Mouse (Mus musculus) ES-Bruce4 (cell line): ENCODE measurements at regions not wholly inside any gene's neighbourhood (a gene's known extent, or its start where the extent isn't known, plus 50 kb on each side); places are given as distances from the start of the nearest gene placed in this dataset.

Experiments
- H3K27ac ChIP-seq: 2 replicates; pipeline ENCODE4 v1.5.1; 2012; ENCODE audit warnings: low read length, inconsistent platforms; ENCODE audit not compliant: insufficient read depth
- H3K27me3 ChIP-seq: 2 replicates; pipeline ENCODE4 v1.6.1; 2012; ENCODE audit warnings: mild to moderate bottlenecking, low read length, inconsistent platforms; ENCODE audit not compliant: control insufficient read depth, poor library complexity, insufficient read depth, severe bottlenecking
- H3K36me3 ChIP-seq: 2 replicates; pipeline ENCODE4 v1.6.1; 2012; ENCODE audit warnings: inconsistent platforms, mild to moderate bottlenecking, low read length, moderate library complexity; ENCODE audit not compliant: control insufficient read depth, poor library complexity, insufficient read depth, severe bottlenecking
- H3K4me1 ChIP-seq: one replicate; pipeline ENCODE4 v1.8.1; 2011; ENCODE audit warnings: low read length; ENCODE audit not compliant: control insufficient read depth, insufficient read depth
- H3K4me3 ChIP-seq: 2 replicates; pipeline ENCODE4 v1.5.1; 2011; ENCODE audit warnings: low read depth, mild to moderate bottlenecking, low read length
- H3K9ac ChIP-seq: 2 replicates; pipeline ENCODE4 v1.6.1; 2012; ENCODE audit warnings: low read depth, mild to moderate bottlenecking, inconsistent platforms; ENCODE audit not compliant: poor library complexity, severe bottlenecking
- H3K9me3 ChIP-seq: replicated peaks from 2 replicates; pipeline ENCODE4 v1.6.1; 2012; ENCODE audit warnings: mild to moderate bottlenecking, low read length, inconsistent platforms; ENCODE audit not compliant: control insufficient read depth, poor library complexity, insufficient read depth, severe bottlenecking
- CTCF ChIP-seq: IDR thresholded peaks from one replicate; pipeline ENCODE4 v1.8.1; 2011; ENCODE audit warnings: low read depth, low read length
- EP300 ChIP-seq: IDR thresholded peaks from 2 replicates; pipeline ENCODE4 v1.6.1; 2011; ENCODE audit warnings: low read depth, low read length; ENCODE audit not compliant: insufficient read depth
- POLR2A ChIP-seq: IDR thresholded peaks from one replicate; pipeline ENCODE4 v1.8.1; 2011; ENCODE audit warnings: low read length; ENCODE audit not compliant: insufficient read depth

DNA sequence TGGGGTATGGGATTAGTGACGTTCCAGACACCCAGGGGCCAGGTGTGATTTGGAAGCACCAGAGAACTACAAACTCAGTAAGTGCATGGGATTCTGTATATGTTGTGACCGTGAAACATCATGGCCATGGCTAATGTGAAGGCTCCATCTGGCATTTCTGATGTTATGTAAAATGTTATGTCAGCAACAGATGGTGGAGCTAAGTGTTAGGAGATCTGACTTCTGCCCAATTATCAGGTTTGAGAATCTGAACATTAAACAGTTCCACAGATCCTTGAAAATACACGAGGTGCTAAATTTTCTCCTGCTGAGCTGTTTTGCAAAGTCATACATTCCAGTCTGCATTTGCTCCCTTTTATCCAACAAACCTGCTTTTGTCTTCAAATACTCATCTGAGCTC lies 223.6 kb upstream of the Egfl6 start:
- Histone ChIP-seq H3K9me3 (no peaks in the 10 kb centered on the region), H3K9ac (no peak overlapping the region), H3K27ac (no peak overlapping the region), H3K4me1 (no peaks in the 10 kb centered on the region), H3K36me3 (no peaks in the 10 kb centered on the region), H3K4me3 (no peak overlapping the region), H3K27me3 (no peaks in the 10 kb centered on the region)
- TF ChIP-seq CTCF (no peak), EP300 (no peak), POLR2A (no peak)

DNA sequence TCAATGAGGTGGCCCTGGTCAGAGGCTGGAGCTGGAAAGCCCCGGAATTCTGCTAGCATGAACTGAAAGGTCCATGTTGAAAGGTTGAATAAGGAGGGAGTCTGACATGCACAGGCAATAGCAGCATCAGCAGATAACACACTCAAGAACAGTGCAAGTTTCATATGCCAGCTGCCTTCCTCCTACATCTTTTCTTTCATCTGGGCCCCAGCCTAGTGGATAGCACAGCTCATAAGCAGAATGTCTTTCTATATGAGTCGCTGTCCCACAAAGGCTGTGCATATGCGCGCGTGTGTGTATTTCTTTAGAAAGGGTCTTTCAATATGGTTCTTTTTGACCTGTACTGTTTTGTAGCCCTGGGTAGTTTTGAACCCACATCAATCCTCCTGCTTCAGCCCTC lies 222.7 kb upstream of the Egfl6 start:
- H3K27ac ChIP-seq = no peak overlapping the region
- no peaks in the 10 kb centered on the region for H3K9me3 ChIP-seq
- TF ChIP-seq POLR2A (no peak), EP300 (no peak), CTCF (no peak)
- H3K9ac ChIP-seq = no peak overlapping the region
- H3K36me3 ChIP-seq = no peaks in the 10 kb centered on the region
- H3K4me3 ChIP-seq = no peak overlapping the region
- H3K4me1 ChIP-seq = no peaks in the 10 kb centered on the region
- H3K27me3 ChIP-seq = no peaks in the 10 kb centered on the region

DNA sequence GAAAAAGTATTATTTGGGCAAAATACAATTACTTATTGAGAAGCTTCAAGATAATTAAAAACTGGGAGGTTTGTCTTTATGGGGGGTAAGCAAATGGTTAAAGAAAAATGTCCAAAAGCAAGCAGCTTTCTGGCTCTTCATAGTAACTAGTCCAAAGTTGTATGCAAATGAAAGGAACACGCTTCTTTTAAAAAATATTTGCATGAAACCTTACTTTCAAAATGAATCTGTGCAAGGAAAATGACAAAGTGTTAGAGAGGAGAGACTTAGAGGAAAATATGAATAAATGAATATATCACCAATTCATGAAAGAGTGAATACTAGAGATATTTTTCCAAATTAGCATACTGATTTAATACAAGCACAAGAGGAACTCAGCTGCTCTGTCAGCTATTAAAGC lies 220.4 kb upstream of the Egfl6 start:
- no peaks in the 10 kb centered on the region for H3K27me3 ChIP-seq
- no peaks in the 10 kb centered on the region for H3K36me3 ChIP-seq
- no peak overlapping the region for H3K27ac ChIP-seq

DNA sequence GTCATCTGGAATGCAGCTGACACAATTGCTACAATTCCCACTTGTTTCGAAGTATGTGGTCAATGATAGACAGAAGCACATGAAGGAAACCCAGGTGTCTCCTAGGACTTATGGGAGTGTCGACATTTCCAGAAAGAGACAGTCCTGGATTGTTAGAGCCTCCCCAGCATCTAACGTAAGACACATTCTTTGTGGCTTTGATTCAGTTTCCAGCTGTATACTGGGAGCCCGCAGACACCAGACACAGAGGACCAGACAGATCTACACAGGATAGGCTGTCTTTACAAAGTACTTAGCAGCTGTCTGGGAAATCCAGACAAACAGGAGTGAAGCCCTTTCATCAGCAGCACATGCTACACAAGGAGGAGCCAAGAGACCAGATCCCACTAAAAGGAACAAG lies 220.0 kb upstream of the Egfl6 start:
- TF ChIP-seq POLR2A (no peak), CTCF (no peak), EP300 (no peak)
- Histone ChIP-seq H3K27ac (no peak overlapping the region), H3K4me1 (no peaks in the 10 kb centered on the region), H3K4me3 (no peak overlapping the region), H3K36me3 (no peaks in the 10 kb centered on the region), H3K9ac (no peak overlapping the region), H3K9me3 (no peaks in the 10 kb centered on the region), H3K27me3 (no peaks in the 10 kb centered on the region)

More for the DNA sequence above, 220.4 kb upstream of the Egfl6 start:
- Histone ChIP-seq H3K4me1 (no peaks in the 10 kb centered on the region), H3K4me3 (no peak overlapping the region), H3K9ac (no peak overlapping the region), H3K9me3 (no peaks in the 10 kb centered on the region)
- TF ChIP-seq EP300 (no peak), CTCF (no peak), POLR2A (no peak)

DNA sequence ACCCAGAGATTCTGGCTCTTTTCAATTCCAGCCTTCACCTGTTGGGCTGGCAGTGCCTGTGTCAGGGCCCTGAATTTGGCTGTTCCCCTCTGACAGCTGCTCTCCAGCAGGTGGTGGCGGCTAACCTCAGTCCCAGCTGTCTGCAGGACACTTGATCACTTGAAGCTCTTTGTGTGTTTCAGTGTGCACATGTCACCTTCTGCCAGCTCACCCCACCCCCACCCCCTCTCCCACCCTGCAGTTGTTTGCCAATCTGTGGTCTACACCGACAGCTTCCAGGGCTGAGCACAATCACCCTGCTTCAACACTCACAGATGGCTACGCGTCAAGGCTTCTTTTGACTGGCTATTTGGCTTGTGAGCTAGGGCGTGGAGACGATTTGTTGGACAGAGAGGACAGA lies 217.7 kb upstream of the Egfl6 start:
- H3K4me3 ChIP-seq = no peak overlapping the region
- TF ChIP-seq EP300 (no peak), CTCF (no peak), POLR2A (no peak)
- H3K27me3 ChIP-seq = no peaks in the 10 kb centered on the region
- H3K9ac ChIP-seq = no peak overlapping the region
- no peaks in the 10 kb centered on the region for H3K4me1 ChIP-seq
- no peaks in the 10 kb centered on the region for H3K36me3 ChIP-seq
- H3K27ac ChIP-seq = no peak overlapping the region
- H3K9me3 ChIP-seq = no peaks in the 10 kb centered on the region

DNA sequence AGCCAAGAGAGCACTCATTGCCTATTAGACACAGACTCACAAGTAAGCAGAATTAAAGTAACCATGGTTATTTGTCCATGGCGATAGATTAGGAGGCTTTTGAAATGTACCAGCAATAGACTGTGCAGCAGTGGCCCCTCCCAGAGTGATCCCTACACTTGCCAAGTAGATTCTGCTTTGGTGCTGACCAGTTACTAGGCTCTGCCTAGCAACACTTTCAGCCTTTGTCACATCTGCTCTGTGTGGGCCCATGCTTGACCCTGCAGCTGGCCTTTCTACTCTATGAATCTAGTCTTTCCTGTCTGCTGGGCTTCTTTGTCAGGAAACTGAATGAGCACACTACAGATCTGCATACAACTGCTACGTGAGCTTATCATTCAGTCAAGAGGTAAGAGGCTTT lies 215.5 kb upstream of the Egfl6 start:
- H3K27me3 ChIP-seq = no peaks in the 10 kb centered on the region
- TF ChIP-seq EP300 = no peak
- TF ChIP-seq CTCF = no peak
- no peak for TF ChIP-seq POLR2A

DNA sequence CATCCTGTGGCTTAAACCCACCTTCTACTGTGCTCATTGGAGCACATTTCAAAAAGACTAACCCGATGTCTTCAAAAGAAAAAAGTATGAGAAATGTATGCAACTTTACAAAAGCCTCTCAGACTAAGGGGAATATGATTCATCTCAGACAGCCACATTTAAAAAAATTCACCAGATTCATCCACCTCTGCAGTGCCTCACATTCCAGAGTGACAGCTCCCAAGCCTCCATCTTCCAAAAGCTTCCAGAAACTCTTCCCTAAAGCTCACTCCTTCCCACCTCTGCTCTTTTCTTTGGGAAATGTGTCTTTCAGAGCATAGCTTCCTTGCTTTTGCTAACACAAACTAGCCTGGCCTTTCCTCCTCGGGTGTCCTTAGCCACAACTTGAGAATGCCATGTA lies 210.1 kb upstream of the Egfl6 start:
- no peak for TF ChIP-seq CTCF
- no peaks in the 10 kb centered on the region for H3K27me3 ChIP-seq
- no peak overlapping the region for H3K9ac ChIP-seq
- no peak overlapping the region for H3K27ac ChIP-seq
- H3K9me3 ChIP-seq = no peaks in the 10 kb centered on the region
- H3K36me3 ChIP-seq = no peaks in the 10 kb centered on the region
- H3K4me1 ChIP-seq = no peaks in the 10 kb centered on the region
- H3K4me3 ChIP-seq = no peak overlapping the region

More for the DNA sequence above, 215.5 kb upstream of the Egfl6 start:
- Histone ChIP-seq H3K27ac (no peak overlapping the region), H3K9ac (no peak overlapping the region), H3K4me3 (no peak overlapping the region), H3K9me3 (no peaks in the 10 kb centered on the region), H3K36me3 (no peaks in the 10 kb centered on the region), H3K4me1 (no peaks in the 10 kb centered on the region)
